Mouse (Mus musculus): ENCODE data around the gene Gm17660. TPM values are rescaled to one million over a fixed set of nuclear protein-coding genes. Genes with fewer than 3 reads are reported as not detected.

The Gm17660 gene
- total RNA-seq, 2 experiments from 2014 or later = not detected

Small RNA genes within 50 kb of the gene (microRNA-seq; reads per million reads assigned to microRNA genes)
- 0.96 to 1.0 reads per million in 2 experiments for gene Mir5619

Other genes with a start within 250 kb of the Gm17660 start
- 10 to 100 TPM; 18.1 to 21.5 TPM for gene Klhl8, start 166.3 kb downstream of the Gm17660 start, total RNA-seq (2021)
- not detected for gene Hsd17b13, start 100.2 kb downstream of the Gm17660 start, total RNA-seq (2021)
- gene Hsd17b11, start 55.7 kb downstream of the Gm17660 start, total RNA-seq (2021) = 10 to 100 TPM; 13.7 to 14.1 TPM
- 10 to 100 TPM; 52.1 to 53.6 TPM for gene Nudt9, start 31.3 kb downstream of the Gm17660 start, total RNA-seq (2021)
- gene Sparcl1, start 36.1 kb upstream of the Gm17660 start, total RNA-seq (2021) = 100 to 1,000 TPM; 243 to 252 TPM
- gene Dspp, start 93.1 kb upstream of the Gm17660 start, total RNA-seq (2021) = not detected
- gene Dmp1, start 125.0 kb upstream of the Gm17660 start, total RNA-seq (2021) = 1 to 10 TPM; 2.7 to 4.2 TPM
- not detected for gene Ibsp, start 221.6 kb upstream of the Gm17660 start, total RNA-seq (2021)
- gene Mepe, start 247.7 kb upstream of the Gm17660 start, total RNA-seq (2021) = not detected

Measured in gastrocnemius, postnatal 14 days (tissue).